Mouse (Mus musculus): ENCODE measurements at regions not wholly inside any gene's neighbourhood (a gene's known extent, or its start where the extent isn't known, plus 50 kb on each side); places are given as distances from the start of the nearest gene placed in this dataset.

GRCm38 (mm10) chr13:15929890-15930289 lies 81.8 kb upstream of the Inhba start:
- no peak for DNase-seq (ENCODE audit: low spot score in 2 of 2)

- DNase-seq (ENCODE audit: low spot score in 2 of 2), result no peak
Observed at GRCm38 (mm10) chr13:15931553-15932162, 80.0 kb upstream of the Inhba start.

GRCm38 (mm10) chr13:15935689-15936088 lies 76.0 kb upstream of the Inhba start:
- DNase-seq (ENCODE audit: low spot score in 2 of 2), result no peak

- DNase-seq (ENCODE audit: low spot score in 2 of 2), result no peak
Observed at GRCm38 (mm10) chr13:15936109-15936508, 75.5 kb upstream of the Inhba start.

GRCm38 (mm10) chr13:15950143-15950542 lies 61.5 kb upstream of the Inhba start:
- no peak for DNase-seq (ENCODE audit: low spot score in 2 of 2)

GRCm38 (mm10) chr13:15950885-15951610 lies 60.6 kb upstream of the Inhba start:
- no peak for DNase-seq (ENCODE audit: low spot score in 2 of 2)

Measured in right cerebral cortex, postnatal 10 days (tissue).